Mouse (Mus musculus): ENCODE measurements around the gene Gm40460. TPM values are rescaled to one million over a fixed set of nuclear protein-coding genes. Genes with fewer than 3 reads are reported as not detected.
"Not testable (repeated sequence)": the region's sequence is repeated elsewhere in the genome, so short reads cannot be mapped to it uniquely, and the experiment has no call there.

The Gm40460 gene
- total RNA-seq (2015) (not detected in 2 replicates), total RNA-seq (2017) (not detected in 2 replicates)

- no peak for ATAC-seq (ENCODE audit: poor library complexity, severe bottlenecking)
Measured at GRCm38 (mm10) chr7:142240978-142241377, at the start of gene Gm40460. Gene Gm40460, minus strand, starts transcription at chr7:142241078.

- not testable (repeated sequence) for ATAC-seq (ENCODE audit: poor library complexity, severe bottlenecking)
Measured at GRCm38 (mm10) chr7:142285910-142286612, 45.2 kb upstream of the Gm40460 start.

GRCm38 (mm10) chr7:142285130-142285835 lies 44.4 kb upstream of the Gm40460 start:
- no peak for ATAC-seq (ENCODE audit: poor library complexity, severe bottlenecking)

GRCm38 (mm10) chr7:142284615-142285080 lies 43.8 kb upstream of the Gm40460 start:
- ATAC-seq (ENCODE audit: poor library complexity, severe bottlenecking) = peak; percentile 76

GRCm38 (mm10) chr7:142284023-142284591 lies 43.2 kb upstream of the Gm40460 start:
- ATAC-seq (ENCODE audit: poor library complexity, severe bottlenecking) = peak; percentile 82

GRCm38 (mm10) chr7:142282847-142283246 lies 42.0 kb upstream of the Gm40460 start:
- not testable (repeated sequence) for ATAC-seq (ENCODE audit: poor library complexity, severe bottlenecking)

- ATAC-seq (ENCODE audit: poor library complexity, severe bottlenecking) = not testable (repeated sequence)
Measured at GRCm38 (mm10) chr7:142279291-142279690, 38.4 kb upstream of the Gm40460 start.

- peak; percentile 95 for ATAC-seq (ENCODE audit: poor library complexity, severe bottlenecking)
Measured at GRCm38 (mm10) chr7:142278183-142278582, 37.3 kb upstream of the Gm40460 start.

GRCm38 (mm10) chr7:142274263-142274662 lies 33.4 kb upstream of the Gm40460 start, which contains the start of gene Gm4559:
Gene Gm4559, minus strand, starts transcription at chr7:142274363.
- ATAC-seq (ENCODE audit: poor library complexity, severe bottlenecking) = not testable (repeated sequence)

GRCm38 (mm10) chr7:142258254-142258653 lies 17.4 kb upstream of the Gm40460 start, which contains the start of gene Gm2431:
Gene Gm2431, minus strand, starts transcription at chr7:142258354.
- ATAC-seq (ENCODE audit: poor library complexity, severe bottlenecking) = not testable (repeated sequence)

GRCm38 (mm10) chr7:142255517-142255916 lies 14.6 kb upstream of the Gm40460 start:
- peak; percentile 95 for ATAC-seq (ENCODE audit: poor library complexity, severe bottlenecking)

- no peak for ATAC-seq (ENCODE audit: poor library complexity, severe bottlenecking)
Measured at GRCm38 (mm10) chr7:142249824-142250223, 8.9 kb upstream of the Gm40460 start.

- no peak for ATAC-seq (ENCODE audit: poor library complexity, severe bottlenecking)
Measured at GRCm38 (mm10) chr7:142231540-142231939, 9.3 kb downstream of the Gm40460 start.

GRCm38 (mm10) chr7:142229871-142230270 lies 11.0 kb downstream of the Gm40460 start, which contains the start of gene Krtap5-5:
Gene Krtap5-5, minus strand, starts transcription at chr7:142229971.
- not testable (repeated sequence) for ATAC-seq (ENCODE audit: poor library complexity, severe bottlenecking)

- no peak for ATAC-seq (ENCODE audit: poor library complexity, severe bottlenecking)
Measured at GRCm38 (mm10) chr7:142224518-142224917, 16.4 kb downstream of the Gm40460 start.

GRCm38 (mm10) chr7:142212136-142212535 lies 28.7 kb downstream of the Gm40460 start:
- not testable (repeated sequence) for ATAC-seq (ENCODE audit: poor library complexity, severe bottlenecking)

- no peak for ATAC-seq (ENCODE audit: poor library complexity, severe bottlenecking)
Measured at GRCm38 (mm10) chr7:142211559-142211958, 29.3 kb downstream of the Gm40460 start, which contains the start of gene Gm7579. Gene Gm7579, plus strand, starts transcription at chr7:142211859.

- not testable (repeated sequence) for ATAC-seq (ENCODE audit: poor library complexity, severe bottlenecking)
Measured at GRCm38 (mm10) chr7:142206891-142207290, 34.0 kb downstream of the Gm40460 start.

GRCm38 (mm10) chr7:142205488-142205887 lies 35.4 kb downstream of the Gm40460 start:
- no peak for ATAC-seq (ENCODE audit: poor library complexity, severe bottlenecking)

GRCm38 (mm10) chr7:142201064-142201463 lies 39.8 kb downstream of the Gm40460 start, which contains the start of gene Krtap5-3:
Gene Krtap5-3, plus strand, starts transcription at chr7:142201364.
- no peak for ATAC-seq (ENCODE audit: poor library complexity, severe bottlenecking)

- no peak for ATAC-seq (ENCODE audit: poor library complexity, severe bottlenecking)
Measured at GRCm38 (mm10) chr7:142198748-142199147, 42.1 kb downstream of the Gm40460 start.
